Mouse (Mus musculus): ENCODE data around the gene Klf16.

DNA sequence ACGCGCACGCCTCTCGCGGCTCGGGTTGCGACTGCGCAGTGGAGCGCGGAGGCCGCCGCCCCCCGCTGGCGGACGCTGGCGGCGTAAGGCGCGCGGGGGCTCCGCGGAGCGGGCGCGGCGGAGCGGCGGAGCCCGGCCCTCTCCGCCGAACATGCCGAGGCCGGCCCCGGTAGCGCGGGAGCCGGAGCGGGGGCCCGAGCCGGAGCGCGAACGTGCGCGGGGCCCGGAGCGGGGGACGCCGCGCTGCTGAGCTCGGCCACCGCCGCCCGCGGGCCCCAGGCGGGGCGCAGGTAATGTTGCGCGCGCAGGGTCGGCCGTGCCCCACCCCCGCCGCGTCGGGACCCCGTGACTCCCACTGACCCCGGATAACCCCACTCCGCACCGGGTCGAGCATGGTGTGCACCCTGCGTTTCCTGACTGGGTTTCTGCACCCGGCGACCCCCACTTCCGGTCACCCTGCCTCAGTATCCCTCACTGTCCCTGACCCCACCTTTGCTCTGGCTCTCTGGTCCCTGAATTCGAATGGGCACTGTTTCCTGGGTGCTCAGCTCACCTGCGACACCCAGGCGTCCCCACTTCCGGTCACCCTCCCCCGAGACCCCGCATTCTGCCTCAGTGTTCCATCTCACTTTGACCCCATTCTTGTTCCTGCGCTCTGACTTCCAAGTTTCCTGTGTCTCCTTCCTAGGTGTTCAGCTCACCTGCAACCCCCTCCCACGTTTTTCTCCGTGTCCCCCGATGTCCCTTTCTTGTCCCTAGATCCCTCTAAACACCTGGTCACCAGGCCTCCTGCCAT, 45.7 kb upstream of the Klf16 start, which contains the start of gene Csnk1g2:
- TF ChIP-seq CTCF (IDR thresholded peaks at IDR 0.05; ENCODE audit: extremely low read depth, insufficient read length, insufficient replicate concordance, low read depth, low read length): 0 out of 2 replicates have a peak, but pooled peaks have one; percentile 0
- TF ChIP-seq POLR2A (IDR thresholded peaks at IDR 0.05; ENCODE audit: low read depth, low read length): no peak; the same call in none of the 2 replicates

All from small intestine, adult 2 months (tissue).